Mouse (Mus musculus): ENCODE data around the gene Gm49358. TPM values are rescaled to one million over a fixed set of nuclear protein-coding genes. Genes with fewer than 3 reads are reported as not detected.
A peak's percentile ranks its signal among the peaks of the same experiment; 100 is the strongest.

Gene Gm49358
- polyA plus RNA-seq, 1 experiment from 2014 or later: not detected

DNA sequence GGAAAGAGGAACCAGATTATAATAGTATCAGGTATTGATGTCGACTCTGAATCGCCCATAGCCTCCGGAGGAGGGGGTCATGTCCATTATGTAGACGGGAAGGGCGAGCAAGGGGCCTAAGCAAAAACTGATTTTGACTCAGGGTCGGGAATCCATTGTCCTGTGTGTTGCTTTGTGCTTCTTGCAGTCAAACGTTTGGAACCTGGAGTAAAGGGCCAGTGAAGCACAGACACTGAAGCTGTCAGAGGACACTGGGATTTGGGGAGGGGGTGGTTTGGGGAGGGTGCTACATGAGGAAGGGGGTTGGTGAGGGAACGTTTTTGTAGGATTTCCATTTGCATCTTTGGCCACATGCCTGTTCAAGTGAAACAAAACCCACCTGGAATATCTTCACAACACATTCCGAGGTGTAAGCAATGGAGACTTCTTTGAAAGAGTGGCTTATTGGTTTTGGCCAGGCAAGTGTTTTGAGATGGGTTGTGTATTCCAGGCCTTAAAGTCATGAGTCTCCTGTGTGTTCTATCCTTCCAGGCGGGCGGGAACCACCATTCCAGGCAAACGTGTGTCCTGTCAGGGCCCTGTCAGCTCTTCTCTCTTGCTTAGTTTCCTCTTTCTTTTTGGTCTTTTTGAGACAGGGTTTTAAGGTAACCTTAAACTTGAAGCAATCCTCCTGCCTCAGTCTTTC is 16.2 kb downstream of the Gm49358 start:
- Histone ChIP-seq H3K9me3 (ENCODE audit: control insufficient read depth, low read length) (no peaks in the 10 kb centered on the region), H3K27me3 (replicated peaks; ENCODE audit: control insufficient read depth, insufficient read depth, low read length) (no peaks in the 10 kb centered on the region), H3K9ac (ENCODE audit: low read length) (peak overlapping the region; percentile 58), H3K36me3 (ENCODE audit: control insufficient read depth, insufficient read depth, low read length) (no peaks in the 10 kb centered on the region), H3K4me2 (ENCODE audit: low read length) (peak overlapping the region; percentile 87), H3K4me1 (replicated peaks; ENCODE audit: control insufficient read depth, insufficient read depth, low read length) (peaks cover 26% of the 10 kb centered on the region), H3K27ac (ENCODE audit: low read depth) (no peak overlapping the region), H3K4me3 (ENCODE audit: low read depth, low read length) (peak overlapping the region; percentile 58)
- no peak for ATAC-seq (replicated peaks; ENCODE audit: low FRiP score, low TSS enrichment, low read depth)
- DNase-seq (ENCODE audit: low spot score): no peak
- 22% methylated on average over 12 of the region's 12 CpGs for WGBS

DNA sequence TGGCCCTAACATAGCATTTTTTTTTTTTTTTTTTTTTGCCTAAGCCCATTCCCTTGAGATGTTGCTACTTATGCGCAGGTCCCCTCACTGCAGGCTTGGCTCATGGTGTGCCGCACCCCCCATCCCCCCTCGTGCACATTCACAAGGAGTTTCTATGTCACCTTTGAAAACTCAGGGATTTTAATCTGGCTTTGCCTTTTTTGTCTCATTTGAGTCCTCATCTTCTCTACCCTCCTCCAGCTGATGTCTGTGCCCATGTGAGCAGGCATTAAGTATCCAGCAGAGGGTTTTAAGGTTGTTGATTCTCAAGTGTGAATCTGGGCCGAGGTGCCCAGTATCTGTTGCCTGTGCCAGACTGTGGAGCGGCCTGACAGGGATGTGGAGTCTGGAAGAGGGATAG is 17.9 kb downstream of the Gm49358 start:
- no peak overlapping the region for H3K4me3 ChIP-seq (ENCODE audit: low read depth, low read length)
- 49% methylated on average over 5 of the region's 5 CpGs for WGBS
- no peak overlapping the region for H3K9ac ChIP-seq (ENCODE audit: low read length)
- no peak for DNase-seq (ENCODE audit: low spot score)
- no peak overlapping the region for H3K27ac ChIP-seq (ENCODE audit: low read depth)
- no peaks in the 10 kb centered on the region for H3K27me3 ChIP-seq (replicated peaks; ENCODE audit: control insufficient read depth, insufficient read depth, low read length)
- no peak for ATAC-seq (replicated peaks; ENCODE audit: low FRiP score, low TSS enrichment, low read depth)
- H3K4me1 ChIP-seq (replicated peaks; ENCODE audit: control insufficient read depth, insufficient read depth, low read length): peaks cover 21% of the 10 kb centered on the region
- H3K36me3 ChIP-seq (ENCODE audit: control insufficient read depth, insufficient read depth, low read length): no peaks in the 10 kb centered on the region
- no peak overlapping the region for H3K4me2 ChIP-seq (ENCODE audit: low read length)
- no peaks in the 10 kb centered on the region for H3K9me3 ChIP-seq (ENCODE audit: control insufficient read depth, low read length)

DNA sequence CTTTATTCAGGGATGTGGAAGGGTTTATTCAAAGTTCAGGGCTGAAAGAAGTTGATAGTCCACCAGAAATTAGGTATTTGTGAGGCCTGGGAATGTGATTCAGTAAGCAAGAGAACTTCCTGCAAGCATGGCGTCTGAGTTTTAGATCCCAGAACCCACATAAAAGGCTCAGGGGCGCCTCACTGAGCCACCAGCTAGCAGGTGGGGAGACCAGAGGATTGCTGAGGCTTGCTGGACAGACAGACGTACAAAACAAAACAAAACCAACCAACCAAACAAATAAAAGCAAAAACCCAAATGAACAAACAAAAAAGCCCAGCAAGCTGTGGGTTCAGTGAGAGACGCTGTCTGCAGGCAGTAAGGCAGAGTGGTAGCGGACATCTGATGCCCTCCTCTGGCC is 18.9 kb downstream of the Gm49358 start:
- no peaks in the 10 kb centered on the region for H3K36me3 ChIP-seq (ENCODE audit: control insufficient read depth, insufficient read depth, low read length)
- H3K27ac ChIP-seq (ENCODE audit: low read depth): 0 out of 2 replicates have a peak overlapping the region, but pooled peaks have one; percentile 33
- H3K9me3 ChIP-seq (ENCODE audit: control insufficient read depth, low read length): no peaks in the 10 kb centered on the region
- no peak overlapping the region for H3K4me2 ChIP-seq (ENCODE audit: low read length)
- no peaks in the 10 kb centered on the region for H3K27me3 ChIP-seq (replicated peaks; ENCODE audit: control insufficient read depth, insufficient read depth, low read length)
- 66% methylated on average over 5 of the region's 5 CpGs for WGBS
- DNase-seq (ENCODE audit: low spot score): no peak
- no peak overlapping the region for H3K9ac ChIP-seq (ENCODE audit: low read length)
- no peak for ATAC-seq (replicated peaks; ENCODE audit: low FRiP score, low TSS enrichment, low read depth)
- H3K4me3 ChIP-seq (ENCODE audit: low read depth, low read length): no peak overlapping the region
- peaks cover 18% of the 10 kb centered on the region for H3K4me1 ChIP-seq (replicated peaks; ENCODE audit: control insufficient read depth, insufficient read depth, low read length)

DNA sequence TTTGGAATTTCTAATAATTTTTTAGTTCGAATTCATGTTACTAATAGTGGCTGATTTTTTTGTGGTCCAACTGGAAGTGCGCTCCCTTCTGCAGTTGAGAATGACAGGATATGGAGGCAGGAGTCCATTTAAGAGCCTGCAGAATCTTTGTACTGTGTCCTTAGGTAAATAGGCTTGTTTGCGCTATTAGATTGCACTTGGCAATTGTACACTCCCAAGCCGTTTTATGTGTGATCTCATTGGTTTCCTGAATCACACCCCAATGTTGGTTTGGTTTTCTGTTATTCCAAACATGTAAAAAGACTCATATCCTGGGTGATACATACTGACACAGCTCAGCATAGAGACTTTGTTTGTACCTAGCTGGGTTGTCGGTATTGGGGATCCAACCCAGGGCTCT is 19.8 kb downstream of the Gm49358 start:
- peaks cover 15% of the 10 kb centered on the region for H3K4me1 ChIP-seq (replicated peaks; ENCODE audit: control insufficient read depth, insufficient read depth, low read length)
- 72% methylated on average over 5 of the region's 5 CpGs for WGBS
- H3K4me3 ChIP-seq (ENCODE audit: low read depth, low read length): no peak overlapping the region

DNA sequence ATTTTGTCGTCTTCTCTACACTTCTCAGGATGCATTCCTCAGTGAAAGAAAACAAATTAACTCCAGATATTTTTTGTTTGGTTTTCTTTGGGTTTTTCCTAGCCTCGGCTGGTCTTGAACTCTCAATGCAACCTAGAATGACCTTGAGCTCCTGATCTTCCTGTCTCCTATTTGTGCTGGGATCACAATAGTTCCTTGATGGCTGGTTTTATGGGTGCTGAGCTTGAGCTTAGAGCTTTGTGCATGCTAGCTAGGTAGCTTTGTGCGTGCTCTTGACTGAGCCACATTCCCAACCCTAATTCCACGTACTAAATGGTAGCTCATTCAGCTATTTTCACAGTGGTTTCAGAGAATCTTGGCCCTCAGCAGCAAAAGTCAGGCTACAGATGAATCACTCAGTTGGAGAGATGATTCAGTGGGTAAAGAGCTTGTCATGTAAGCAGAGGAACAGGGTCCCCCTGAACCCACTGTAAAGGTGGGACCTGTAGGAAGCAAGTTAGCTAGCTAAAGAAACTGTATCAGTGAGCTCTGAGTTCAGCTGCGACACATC is 20.4 kb downstream of the Gm49358 start:
- H3K27ac ChIP-seq (ENCODE audit: low read depth): no peak overlapping the region
- DNase-seq (ENCODE audit: low spot score) (no peak), ATAC-seq (replicated peaks; ENCODE audit: low FRiP score, low TSS enrichment, low read depth) (no peak)
- no peaks in the 10 kb centered on the region for H3K36me3 ChIP-seq (ENCODE audit: control insufficient read depth, insufficient read depth, low read length)
- 79% methylated on average over 5 of the region's 5 CpGs for WGBS
- H3K4me2 ChIP-seq (ENCODE audit: low read length): no peak overlapping the region
- no peaks in the 10 kb centered on the region for H3K27me3 ChIP-seq (replicated peaks; ENCODE audit: control insufficient read depth, insufficient read depth, low read length)
- H3K4me1 ChIP-seq (replicated peaks; ENCODE audit: control insufficient read depth, insufficient read depth, low read length): peaks cover 15% of the 10 kb centered on the region
- H3K9ac ChIP-seq (ENCODE audit: low read length): no peak overlapping the region
- no peak overlapping the region for H3K4me3 ChIP-seq (ENCODE audit: low read depth, low read length)
- no peaks in the 10 kb centered on the region for H3K9me3 ChIP-seq (ENCODE audit: control insufficient read depth, low read length)

More for the DNA sequence above, 19.8 kb downstream of the Gm49358 start:
- Histone ChIP-seq H3K27ac (ENCODE audit: low read depth) (no peak overlapping the region), H3K4me2 (ENCODE audit: low read length) (no peak overlapping the region), H3K36me3 (ENCODE audit: control insufficient read depth, insufficient read depth, low read length) (no peaks in the 10 kb centered on the region), H3K27me3 (replicated peaks; ENCODE audit: control insufficient read depth, insufficient read depth, low read length) (no peaks in the 10 kb centered on the region), H3K9me3 (ENCODE audit: control insufficient read depth, low read length) (no peaks in the 10 kb centered on the region), H3K9ac (ENCODE audit: low read length) (no peak overlapping the region)
- DNase-seq (ENCODE audit: low spot score): no peak
- ATAC-seq (replicated peaks; ENCODE audit: low FRiP score, low TSS enrichment, low read depth): no peak

DNA sequence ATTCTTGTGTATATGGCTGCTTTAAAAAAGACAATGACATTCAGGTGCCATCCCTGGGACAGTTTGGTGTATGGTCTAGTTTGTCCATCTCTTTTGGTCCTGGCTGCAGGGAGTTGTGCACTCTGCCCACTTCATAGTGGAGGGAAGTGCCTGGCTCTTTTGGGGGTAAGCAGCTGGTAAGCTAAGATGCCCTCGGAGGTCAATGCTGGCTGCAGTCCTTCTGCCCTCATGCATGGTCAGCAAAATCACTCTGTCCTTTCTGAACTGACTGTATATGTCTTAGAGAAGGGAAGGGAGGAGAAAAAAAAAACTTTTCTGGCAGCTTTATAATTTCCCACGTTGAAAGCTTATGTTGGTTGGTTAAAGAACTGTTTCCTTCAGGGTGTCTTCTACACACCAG is 21.6 kb downstream of the Gm49358 start:
- WGBS: 62% methylated on average over 2 of the region's 2 CpGs
- no peaks in the 10 kb centered on the region for H3K27me3 ChIP-seq (replicated peaks; ENCODE audit: control insufficient read depth, insufficient read depth, low read length)
- no peak for ATAC-seq (replicated peaks; ENCODE audit: low FRiP score, low TSS enrichment, low read depth)

DNA sequence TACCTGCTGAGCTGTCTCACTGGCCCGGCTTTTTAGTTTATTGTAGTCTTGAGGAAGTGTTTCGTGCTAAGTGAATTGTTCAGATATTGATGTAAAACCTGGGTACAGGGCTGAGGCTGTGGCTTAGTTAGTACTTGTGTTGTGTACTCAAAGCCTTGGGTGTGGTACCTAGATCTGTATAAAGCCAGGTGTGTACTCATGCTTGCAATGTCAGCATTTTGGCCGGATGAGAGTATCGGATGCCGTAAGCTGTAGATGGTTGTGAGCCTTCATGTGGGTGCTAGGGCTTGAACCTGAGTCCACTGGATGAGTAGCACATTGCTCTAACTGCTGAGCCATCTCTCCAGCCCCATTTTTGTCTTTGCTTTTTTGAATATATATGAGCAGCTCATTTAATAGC is 22.3 kb downstream of the Gm49358 start:
- no peak for ATAC-seq (replicated peaks; ENCODE audit: low FRiP score, low TSS enrichment, low read depth)
- no peak overlapping the region for H3K27ac ChIP-seq (ENCODE audit: low read depth)
- DNase-seq (ENCODE audit: low spot score): no peak
- no peak overlapping the region for H3K4me2 ChIP-seq (ENCODE audit: low read length)
- no peak overlapping the region for H3K4me3 ChIP-seq (ENCODE audit: low read depth, low read length)
- H3K27me3 ChIP-seq (replicated peaks; ENCODE audit: control insufficient read depth, insufficient read depth, low read length): no peaks in the 10 kb centered on the region
- H3K9me3 ChIP-seq (ENCODE audit: control insufficient read depth, low read length): no peaks in the 10 kb centered on the region
- WGBS: 87% methylated on average over 5 of the region's 5 CpGs
- no peaks in the 10 kb centered on the region for H3K36me3 ChIP-seq (ENCODE audit: control insufficient read depth, insufficient read depth, low read length)
- peaks cover 12% of the 10 kb centered on the region for H3K4me1 ChIP-seq (replicated peaks; ENCODE audit: control insufficient read depth, insufficient read depth, low read length)
- H3K9ac ChIP-seq (ENCODE audit: low read length): no peak overlapping the region

More for the DNA sequence above, 21.6 kb downstream of the Gm49358 start:
- DNase-seq (ENCODE audit: low spot score): no peak
- peaks cover 12% of the 10 kb centered on the region for H3K4me1 ChIP-seq (replicated peaks; ENCODE audit: control insufficient read depth, insufficient read depth, low read length)
- H3K4me2 ChIP-seq (ENCODE audit: low read length): no peak overlapping the region
- H3K9me3 ChIP-seq (ENCODE audit: control insufficient read depth, low read length): no peaks in the 10 kb centered on the region
- no peak overlapping the region for H3K9ac ChIP-seq (ENCODE audit: low read length)
- no peak overlapping the region for H3K4me3 ChIP-seq (ENCODE audit: low read depth, low read length)
- no peak overlapping the region for H3K27ac ChIP-seq (ENCODE audit: low read depth)
- no peaks in the 10 kb centered on the region for H3K36me3 ChIP-seq (ENCODE audit: control insufficient read depth, insufficient read depth, low read length)

DNA sequence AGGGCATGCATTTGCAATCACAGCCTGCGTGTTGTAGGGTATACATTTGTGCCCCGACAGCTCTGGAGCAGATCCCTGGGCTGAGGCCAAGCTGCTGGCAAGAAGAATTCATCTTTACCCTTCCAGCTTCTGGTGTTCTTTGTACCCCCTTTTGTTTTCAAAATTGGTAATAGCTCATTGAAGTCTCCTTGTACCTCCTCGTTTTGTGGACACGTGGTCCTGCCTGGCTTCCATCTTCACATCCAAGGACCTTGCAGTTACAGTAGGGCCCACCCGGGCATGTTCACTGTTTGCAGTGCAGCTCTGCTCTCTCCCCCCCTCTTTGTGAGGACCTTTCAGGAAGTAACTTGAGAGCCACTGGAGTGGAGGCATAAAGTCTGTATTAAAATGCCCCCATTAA is 24.4 kb downstream of the Gm49358 start:
- Histone ChIP-seq H3K27ac (ENCODE audit: low read depth) (no peak overlapping the region), H3K36me3 (ENCODE audit: control insufficient read depth, insufficient read depth, low read length) (no peaks in the 10 kb centered on the region), H3K27me3 (replicated peaks; ENCODE audit: control insufficient read depth, insufficient read depth, low read length) (no peaks in the 10 kb centered on the region), H3K4me3 (ENCODE audit: low read depth, low read length) (no peak overlapping the region), H3K4me1 (replicated peaks; ENCODE audit: control insufficient read depth, insufficient read depth, low read length) (peaks cover 8% of the 10 kb centered on the region; the same call in 1 of the 2 replicates), H3K9ac (ENCODE audit: low read length) (no peak overlapping the region), H3K9me3 (ENCODE audit: control insufficient read depth, low read length) (no peaks in the 10 kb centered on the region), H3K4me2 (ENCODE audit: low read length) (no peak overlapping the region)
- ATAC-seq (replicated peaks; ENCODE audit: low FRiP score, low TSS enrichment, low read depth) (no peak), DNase-seq (ENCODE audit: low spot score) (no peak)
- WGBS: 42% methylated on average over 5 of the region's 5 CpGs

DNA sequence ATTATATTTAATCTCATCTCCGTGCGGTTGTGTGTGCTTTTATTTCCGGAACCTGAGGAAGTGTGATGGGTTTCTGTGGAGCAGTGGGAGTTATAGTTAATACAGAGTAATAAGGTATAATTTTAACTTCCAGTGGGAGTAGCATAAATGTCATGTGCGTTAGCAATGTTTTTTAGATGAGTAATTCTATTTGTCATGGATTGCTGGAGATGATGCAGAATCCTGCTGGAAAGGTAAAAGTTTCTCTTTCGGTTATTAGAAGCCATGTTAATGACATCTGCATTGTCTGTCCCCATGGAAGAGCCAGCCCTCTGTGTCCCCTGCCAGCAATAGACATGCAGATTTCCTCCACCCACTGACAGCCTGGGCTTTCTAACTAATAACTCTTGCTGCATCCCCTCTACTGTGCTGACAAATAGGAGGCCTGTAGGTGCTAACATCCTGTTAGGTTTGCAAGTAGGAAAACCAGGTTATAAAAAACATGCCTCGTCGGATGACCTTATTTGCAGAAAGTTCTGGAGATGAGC is 25.4 kb downstream of the Gm49358 start:
- Histone ChIP-seq H3K9me3 (ENCODE audit: control insufficient read depth, low read length) (no peaks in the 10 kb centered on the region), H3K27me3 (replicated peaks; ENCODE audit: control insufficient read depth, insufficient read depth, low read length) (no peaks in the 10 kb centered on the region), H3K27ac (ENCODE audit: low read depth) (no peak overlapping the region), H3K36me3 (ENCODE audit: control insufficient read depth, insufficient read depth, low read length) (no peaks in the 10 kb centered on the region), H3K4me1 (replicated peaks; ENCODE audit: control insufficient read depth, insufficient read depth, low read length) (peaks cover 13% of the 10 kb centered on the region; the same call in 1 of the 2 replicates), H3K9ac (ENCODE audit: low read length) (no peak overlapping the region), H3K4me2 (ENCODE audit: low read length) (no peak overlapping the region), H3K4me3 (ENCODE audit: low read depth, low read length) (no peak overlapping the region)
- ATAC-seq (replicated peaks; ENCODE audit: low FRiP score, low TSS enrichment, low read depth): no peak
- no peak for DNase-seq (ENCODE audit: low spot score)
- 81% methylated on average over 7 of the region's 7 CpGs for WGBS

Data from intestine, embryonic 14.5 days (tissue).